Mouse (Mus musculus) embryonic fibroblast, embryonic 13.5 days (primary cell): ENCODE measurements at regions not wholly inside any gene's neighbourhood (a gene's known extent, or its start where the extent isn't known, plus 50 kb on each side); places are given as distances from the start of the nearest gene placed in this dataset.
"Not testable (repeated sequence)": the region's sequence is repeated elsewhere in the genome, so short reads cannot be mapped to it uniquely, and the experiment has no call there.

ENCODE experiments used
- CTCF ChIP-seq: IDR thresholded peaks from 2 replicates; pipeline ENCODE4 v1.5.1; 2011; ENCODE audit warnings: mild to moderate bottlenecking, control low read depth, low read length, moderate library complexity, borderline replicate concordance; ENCODE audit not compliant: insufficient read depth
- POLR2A ChIP-seq: IDR thresholded peaks from 2 replicates; pipeline ENCODE4 v1.6.1; 2011; ENCODE audit warnings: low read depth, mild to moderate bottlenecking, control low read depth, low read length, moderate library complexity

GRCm38 (mm10) chr4:3071326-3071725, 95.8 kb upstream of the Vmn1r2 start:
- TF ChIP-seq CTCF, POLR2A: not testable (repeated sequence)
